Mouse (Mus musculus): ENCODE results near the gene Serpina1e.
"Not testable (repeated sequence)": the region's sequence is repeated elsewhere in the genome, so short reads cannot be mapped to it uniquely, and the experiment has no call there.

GRCm38 (mm10) chr12:103904837-103905340, 53.9 kb downstream of the Serpina1e start, which contains the start of gene Serpina1c:
- not testable (repeated sequence) for TF ChIP-seq POLR2A (IDR thresholded peaks at IDR 0.05; ENCODE audit: low read depth, low read length); CTCF (IDR thresholded peaks at IDR 0.05; ENCODE audit: borderline replicate concordance, insufficient read depth, low read length)
